Mouse (Mus musculus) stomach, postnatal 0 days (tissue): ENCODE data around the gene Stab1.

Experiments
- CTCF ChIP-seq: IDR thresholded peaks from 2 replicates; pipeline ENCODE4 v1.5.1; 2016; ENCODE audit warnings: antibody characterized with exemption, low read depth, mild to moderate bottlenecking, moderate library complexity
- EP300 ChIP-seq: optimal IDR thresholded peaks from 2 replicates; pipeline ENCODE3; 2016; ENCODE audit warnings: antibody characterized with exemption

- TF ChIP-seq CTCF: no peak
- no peak for TF ChIP-seq EP300
Measured at GRCm38 (mm10) chr14:31179677-31180365, 11.4 kb upstream of the Stab1 start.
